Mouse (Mus musculus) ES-CJ7 (cell line): Measurements from ENCODE around the gene Sytl5.

Experiments used
- DNase-seq: peaks from one replicate; pipeline ENCODE4 v3.0.0; 2011; ENCODE audit warnings: low read depth, low spot score

Gene Sytl5

DNA sequence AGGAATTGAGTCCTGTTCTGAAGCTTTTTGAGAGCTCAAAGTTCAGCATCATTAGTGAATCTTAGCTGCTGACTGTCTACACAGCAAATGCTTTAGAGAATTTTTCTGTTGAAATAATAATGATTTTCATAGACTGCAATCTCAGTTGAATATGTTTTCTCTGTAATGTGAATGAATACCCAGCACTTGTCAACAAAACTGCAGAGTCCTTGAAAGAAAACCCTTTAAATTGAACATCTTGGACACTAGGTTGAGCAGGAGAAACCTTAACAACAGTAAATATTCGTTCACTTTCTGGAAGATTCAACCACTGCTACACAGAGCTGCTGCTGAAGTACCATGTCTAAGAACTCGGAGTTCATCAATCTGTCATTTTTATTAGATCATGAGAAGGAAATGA lies at the start of gene Sytl5:
Gene Sytl5 (plus strand): TSS at position 301 of the 400 bp plus-strand sequence.
- DNase-seq: no peak

DNA sequence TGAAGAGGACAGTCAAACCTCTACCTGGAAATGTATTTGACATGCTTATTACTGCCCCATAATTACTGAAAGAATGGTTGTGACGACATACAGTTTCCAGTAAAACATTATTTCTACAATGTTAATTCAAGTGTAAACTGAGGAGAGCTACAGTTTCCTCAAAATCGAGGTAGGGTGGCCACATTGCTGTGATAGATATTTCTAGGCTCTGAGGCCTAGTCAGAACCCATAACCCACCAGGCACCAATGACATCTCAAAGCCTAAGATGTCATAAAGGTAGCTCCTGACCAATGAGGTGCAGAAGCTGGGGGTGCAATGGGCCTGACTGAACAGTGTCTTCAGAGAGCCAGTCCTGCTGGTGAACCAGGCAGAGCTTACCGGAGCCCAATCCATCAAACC lies 38.8 kb upstream of the Sytl5 start, which contains the start of gene Hypm:
Gene Hypm (plus strand): TSS at position 301 of the 400 bp plus-strand sequence.
- DNase-seq: no peak

- DNase-seq: no peak
Observed at GRCm38 (mm10) chrX:9849403-9849802, 36.0 kb upstream of the Sytl5 start, which contains the start of gene H2al3. H2al3 (plus strand) TSS chrX:9849703.

GRCm38 (mm10) chrX:9861859-9862258 lies 23.6 kb upstream of the Sytl5 start:
- no peak for DNase-seq

- DNase-seq: no peak
Observed at GRCm38 (mm10) chrX:9875519-9875918, 9.9 kb upstream of the Sytl5 start.

GRCm38 (mm10) chrX:9909572-9909971 lies 24.1 kb downstream of the Sytl5 start:
- no peak for DNase-seq

DNA sequence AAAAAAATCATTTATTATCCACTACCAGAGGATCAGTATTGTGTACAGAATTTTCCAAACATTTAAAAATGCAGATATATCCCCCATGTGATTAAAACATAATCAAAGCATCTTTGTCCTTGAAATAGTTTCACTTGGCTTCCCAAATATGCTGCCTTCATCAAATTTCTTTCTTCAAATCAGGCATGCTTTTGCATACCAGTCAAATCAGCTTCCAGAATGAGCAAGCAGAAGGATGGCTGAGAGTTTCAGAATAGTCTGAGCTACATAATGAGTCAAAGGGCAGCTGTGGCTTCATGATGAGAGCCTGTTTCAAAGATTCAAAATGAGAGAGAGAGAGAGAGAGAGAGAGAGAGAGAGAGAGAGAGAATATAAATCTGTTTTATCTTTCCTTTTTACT lies 48.4 kb downstream of the Sytl5 start:
- DNase-seq: no peak

DNA sequence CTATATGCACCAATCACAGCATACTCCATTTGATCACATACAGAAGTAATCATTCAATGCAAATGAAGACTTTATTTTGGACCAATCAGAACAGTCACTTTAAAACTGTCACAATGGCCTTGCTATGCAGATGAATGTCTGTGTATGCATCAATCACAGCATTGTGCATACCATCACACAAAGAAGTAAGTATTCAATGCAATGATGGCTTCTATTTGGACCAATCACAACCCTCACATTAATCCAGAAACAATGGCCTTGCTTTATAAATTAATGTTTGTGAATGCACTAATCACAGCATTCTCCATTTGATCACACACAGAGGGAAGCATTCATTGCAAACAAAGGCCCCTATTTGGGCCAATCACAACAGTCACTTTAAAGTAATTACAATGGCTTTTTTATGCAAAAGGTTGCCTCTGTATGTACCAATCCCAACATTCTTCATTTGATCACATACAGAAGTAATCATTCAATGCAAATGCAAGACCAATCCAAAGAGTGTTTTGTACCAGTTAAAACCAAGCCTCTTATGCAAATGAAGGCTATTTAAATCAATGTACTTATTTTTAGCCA lies 98.8 kb downstream of the Sytl5 start:
- DNase-seq: no peak

GRCm38 (mm10) chrX:10000718-10001117 lies 115.3 kb downstream of the Sytl5 start:
- no peak for DNase-seq

DNA sequence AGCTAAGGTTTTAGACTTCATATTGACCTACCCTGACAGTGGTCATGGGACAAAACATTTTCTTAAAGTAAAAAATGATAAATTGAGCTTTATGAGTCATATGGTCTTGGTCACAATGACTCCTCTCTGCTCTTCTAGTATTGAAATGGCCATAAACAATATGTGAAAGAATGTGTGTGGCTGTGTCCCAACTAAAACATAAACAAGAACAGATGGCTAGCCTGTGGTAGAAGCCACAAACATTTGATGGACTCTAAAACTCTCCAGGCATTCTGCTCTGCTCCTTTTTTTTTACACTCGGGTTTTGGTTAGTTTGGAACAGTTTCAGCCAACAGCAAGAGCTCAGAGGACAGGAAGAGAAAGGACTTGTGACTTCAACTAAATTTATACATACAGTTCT lies 120.5 kb downstream of the Sytl5 start:
- no peak for DNase-seq

- no peak for DNase-seq
Observed at GRCm38 (mm10) chrX:10007675-10008270, 122.4 kb downstream of the Sytl5 start.

GRCm38 (mm10) chrX:10010202-10010601 lies 124.8 kb downstream of the Sytl5 start:
- no peak for DNase-seq

DNA sequence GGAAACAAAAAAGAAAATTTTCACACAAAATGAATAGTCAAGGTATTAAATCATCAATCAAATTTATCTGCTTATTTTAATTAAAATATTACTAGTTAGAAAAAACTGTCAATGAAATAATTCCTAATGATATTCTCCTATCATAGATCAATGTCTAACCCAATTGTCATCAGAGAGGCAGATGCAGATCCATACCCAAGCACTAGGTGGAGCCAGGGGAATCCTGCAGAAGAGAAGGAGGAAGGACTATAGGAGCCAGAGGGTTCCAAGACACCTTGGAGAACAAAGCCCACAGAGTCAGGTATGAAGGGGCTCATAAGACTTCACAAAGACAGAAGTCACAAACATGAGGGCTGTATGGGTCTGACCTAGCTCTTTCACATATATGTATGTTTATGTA lies 149.2 kb downstream of the Sytl5 start:
- no peak for DNase-seq
